ENCODE assay signal across 21 mouse cellular contexts in genomic region chr16:37843740-37844139, GRCm38 (mm10). TPM values are rescaled to one million over a fixed set of nuclear protein-coding genes. Genes with fewer than 3 reads are reported as not detected.
"Had no signal": no experiment of that assay in that cellular context is flagged by ENCODE, and none has a peak within 500 bp of the region (broad histone marks: within the 10 kb centered on the region; RNA-seq: fewer than 3 reads in every experiment).

No protein-coding gene starts in this region.

- H3K27ac ChIP-seq: limb, embryonic 15.5 days; liver, embryonic 12.5 days; liver, embryonic 14.5 days; midbrain, embryonic 10.5 days; midbrain, embryonic 13.5 days; midbrain, embryonic 15.5 days; neural tube, embryonic 13.5 days; neural tube, embryonic 15.5 days had no signal

- H3K36me3 ChIP-seq: limb, embryonic 15.5 days; liver, embryonic 12.5 days; midbrain, embryonic 10.5 days; midbrain, embryonic 13.5 days; midbrain, embryonic 15.5 days; neural tube, embryonic 13.5 days; neural tube, embryonic 15.5 days had no signal

- H3K4me2 ChIP-seq: limb, embryonic 15.5 days; liver, embryonic 12.5 days; midbrain, embryonic 13.5 days; midbrain, embryonic 15.5 days; neural tube, embryonic 13.5 days; neural tube, embryonic 15.5 days had no signal

- H3K27me3 ChIP-seq: limb, embryonic 15.5 days; liver, embryonic 12.5 days; midbrain, embryonic 13.5 days; midbrain, embryonic 15.5 days; neural tube, embryonic 13.5 days; neural tube, embryonic 15.5 days had no signal

- H3K4me1 ChIP-seq: limb, embryonic 15.5 days; midbrain, embryonic 10.5 days; midbrain, embryonic 13.5 days; midbrain, embryonic 15.5 days; neural tube, embryonic 13.5 days; neural tube, embryonic 15.5 days had no signal

- H3K9ac ChIP-seq: limb, embryonic 15.5 days; liver, embryonic 12.5 days; liver, embryonic 14.5 days; midbrain, embryonic 13.5 days; midbrain, embryonic 15.5 days; neural tube, embryonic 13.5 days; neural tube, embryonic 15.5 days had no signal

- ATAC-seq: liver, embryonic 12.5 days; midbrain, embryonic 13.5 days; midbrain, embryonic 15.5 days had no signal

- DNase-seq: retina, postnatal 1 day; right cerebral cortex, adult 18-20 months; right cerebral cortex, postnatal 25 days; right cerebral cortex, postnatal 4 days; spleen, adult 18-20 months; thymus, adult 18-20 months; thymus, postnatal 14 days; thymus, postnatal 36 days had no signal

- H3K9me3 ChIP-seq: limb, embryonic 15.5 days; liver, embryonic 12.5 days; midbrain, embryonic 10.5 days; midbrain, embryonic 13.5 days; midbrain, embryonic 15.5 days; neural tube, embryonic 13.5 days; neural tube, embryonic 15.5 days had no signal

- H3K4me3 ChIP-seq: limb, embryonic 15.5 days; liver, embryonic 12.5 days; midbrain, embryonic 10.5 days; midbrain, embryonic 13.5 days; midbrain, embryonic 15.5 days; neural tube, embryonic 13.5 days; neural tube, embryonic 15.5 days had no signal

RNA-seq across cellular contexts. Expression of gene Gm36028, which starts 17.2 kb away (rescaled TPM):
- total RNA-seq: megakaryocyte, adult 5-6 weeks; megakaryocyte-erythroid progenitor cell, adult 5-6 weeks had no signal
- polyA plus RNA-seq: limb, embryonic 15.5 days; liver, embryonic 12.5 days; midbrain, embryonic 15.5 days; neural tube, embryonic 11.5 days; neural tube, embryonic 15.5 days; small intestine, adult 2 months; stomach, embryonic 14.5 days had no signal
